Mouse (Mus musculus): Measurements from ENCODE around the gene Rbm28.

Rbm28 gene

GRCm38 (mm10) chr6:29074133-29074469 is 90.7 kb downstream of the Rbm28 start:
- DNase-seq (ENCODE audit: low spot score in 2 of 2): no peak

All from urinary bladder, adult 18-20 months (tissue).